Mouse (Mus musculus) cerebellum, adult 2 months (tissue): Measurements from ENCODE around the gene Ist1.

ENCODE experiments used
- CTCF ChIP-seq: fragments of 200-500 bp; IDR thresholded peaks from 2 replicates; pipeline ENCODE4 v1.5.1; 2011; ENCODE audit warnings: low read depth, mild to moderate bottlenecking, control low read depth, low read length, moderate library complexity, borderline replicate concordance; ENCODE audit not compliant: insufficient read depth
- POLR2A ChIP-seq: fragments of 200-500 bp; IDR thresholded peaks from 2 replicates; pipeline ENCODE4 v1.6.1; 2011; ENCODE audit warnings: low read length, control low read depth, borderline replicate concordance; ENCODE audit not compliant: insufficient read depth

DNA sequence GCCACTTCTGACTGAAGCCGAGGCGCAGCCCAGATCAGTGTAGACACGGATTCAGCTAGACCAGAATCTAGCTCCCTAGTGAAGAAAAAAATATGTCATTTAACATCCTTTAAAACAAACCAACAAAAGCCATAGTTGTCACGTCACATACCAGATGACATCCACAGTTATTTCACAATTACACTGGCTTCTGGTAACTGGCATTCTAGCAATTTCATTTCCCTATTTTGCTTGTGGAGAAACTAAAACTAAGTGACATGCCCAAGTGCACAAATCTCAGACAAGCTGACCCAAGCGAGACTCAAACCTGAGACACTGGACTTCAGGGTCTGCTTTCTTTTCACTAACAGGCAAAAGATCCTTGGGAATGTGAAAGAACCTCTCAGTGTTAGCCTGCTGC is 10.9 kb downstream of the Ist1 start:
- TF ChIP-seq POLR2A (no peak), CTCF (no peak)
